Mouse (Mus musculus) spleen, adult 2 months (tissue): ENCODE results near the gene Iffo2.

Experiments used
- CTCF ChIP-seq: fragments of 200-500 bp; IDR thresholded peaks from 2 replicates; pipeline ENCODE4 v1.5.1; 2011; ENCODE audit warnings: mild to moderate bottlenecking, inconsistent platforms; ENCODE audit not compliant: insufficient read depth, insufficient read length, insufficient replicate concordance; ENCODE audit errors: extremely low read depth
- POLR2A ChIP-seq: fragments of 200-500 bp; IDR thresholded peaks from 2 replicates; pipeline ENCODE4 v1.6.1; 2011; ENCODE audit warnings: low read depth, low read length, inconsistent platforms

DNA sequence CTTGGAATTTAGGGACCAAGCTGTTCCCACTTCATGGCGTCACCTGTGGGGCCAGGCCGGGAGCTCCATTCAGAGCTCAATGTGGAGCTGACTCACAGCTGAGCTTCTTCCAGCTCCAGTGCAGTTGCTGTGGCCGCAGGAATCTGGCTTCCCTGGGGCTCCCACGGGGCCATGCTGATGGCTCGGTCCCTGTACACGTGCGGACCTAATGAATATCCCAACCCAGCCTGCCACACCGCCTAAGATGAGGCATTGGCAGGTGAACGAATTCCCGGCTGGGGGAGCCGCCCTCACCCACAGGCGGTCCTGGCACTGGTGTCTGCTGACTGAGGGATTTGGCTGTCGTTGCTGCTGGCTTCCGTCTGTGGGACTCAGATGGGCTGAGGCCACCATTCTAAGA is 29.5 kb upstream of the Iffo2 start:
- no peak for TF ChIP-seq CTCF
- TF ChIP-seq POLR2A: no peak
